Mouse (Mus musculus) G1E (cell line): ENCODE measurements around the gene Olfr1428.
"Not testable (repeated sequence)": the region's sequence is repeated elsewhere in the genome, so short reads cannot be mapped to it uniquely, and the experiment has no call there.

Experiments
- CTCF ChIP-seq: IDR thresholded peaks from 2 replicates; pipeline ENCODE4 v1.5.1; 2012; ENCODE audit warnings: low read depth, low read length, inconsistent platforms, mixed read lengths
- GATA1 ChIP-seq: IDR thresholded peaks from 2 replicates; pipeline ENCODE4 v1.6.1; 2012; ENCODE audit warnings: borderline replicate concordance, low read length, inconsistent platforms, mixed read lengths

- TF ChIP-seq CTCF, GATA1: not testable (repeated sequence)
Measured at GRCm38 (mm10) chr19:12062582-12062981, 53.1 kb downstream of the Olfr1428 start, which contains the start of gene Olfr1424.
